Comparison of ENCODE assay signal across 8 mouse cellular contexts in the genomic region with DNA sequence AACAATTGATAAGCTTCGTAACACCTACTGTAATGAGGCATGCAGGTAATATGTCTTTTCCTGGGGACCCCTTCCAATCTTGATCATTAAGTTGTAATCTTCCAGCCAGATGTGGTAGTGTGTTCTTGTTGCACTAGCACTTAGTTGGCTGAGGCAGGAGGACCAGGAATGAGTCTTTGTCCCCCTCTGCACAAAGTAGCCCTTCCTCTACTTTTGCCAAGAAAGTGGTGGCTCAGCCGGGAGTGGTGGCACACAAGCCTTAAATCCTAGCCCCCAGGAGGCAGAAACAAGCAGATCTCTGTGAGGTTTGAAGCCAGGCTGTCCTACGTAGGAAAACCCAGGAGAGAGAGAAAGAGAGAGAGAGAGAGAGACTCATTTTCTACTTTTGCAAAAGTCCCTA. TPM values are rescaled to one million over a fixed set of nuclear protein-coding genes. Genes with fewer than 3 reads are reported as not detected.
A peak's percentile ranks its signal among the peaks of the same experiment; 100 is the strongest.
DNase-seq lines count a peak whose midpoint lies in the region; ATAC-seq lines count a peak whose summit lies in the region.

No protein-coding gene starts in this region.

- intact Hi-C loops in heart, postnatal 14 days (cut with DNase I), result no loop called here

- DNase-seq in heart, postnatal 14 days, result no peak
- peak; percentile 58 for DNase-seq in A20 (ENCODE audit: low read depth, low spot score)
- no peak for DNase-seq in hindbrain, embryonic 10.5 days (ENCODE audit: low spot score)
- DNase-seq in cerebellum, adult 8-10 months, result no peak
- DNase-seq in retina, embryonic 14.5 days (ENCODE audit: low spot score), result no peak
- DNase-seq in c-Kit-positive CD71-positive TER-119-positive erythroid progenitor cells, embryonic 14.5 days (ENCODE audit: low spot score), result no peak

- no peak overlapping the region for H3K4me2 ChIP-seq in heart, embryonic 12.5 days
- no peak overlapping the region for H3K4me2 ChIP-seq in liver, embryonic 16.5 days (ENCODE audit: low read depth, low read length)

- peaks cover 68% of the 10 kb centered on the region for H3K4me1 ChIP-seq in heart, embryonic 12.5 days (replicated peaks)
- H3K4me1 ChIP-seq in hindbrain, embryonic 10.5 days (replicated peaks), result peaks cover 87% of the 10 kb centered on the region
- peaks cover 75% of the 10 kb centered on the region for H3K4me1 ChIP-seq in liver, embryonic 16.5 days (ENCODE audit: control insufficient read depth, low read depth, low read length)

- no peaks in the 10 kb centered on the region for H3K36me3 ChIP-seq in heart, embryonic 12.5 days
- H3K36me3 ChIP-seq in hindbrain, embryonic 10.5 days, result no peaks in the 10 kb centered on the region
- no peaks in the 10 kb centered on the region for H3K36me3 ChIP-seq in liver, embryonic 16.5 days (ENCODE audit: control insufficient read depth, insufficient read depth)

- H3K27me3 ChIP-seq in heart, embryonic 12.5 days (replicated peaks), result no peaks in the 10 kb centered on the region
- H3K27me3 ChIP-seq in hindbrain, embryonic 10.5 days (ENCODE audit: insufficient read depth, poor library complexity, severe bottlenecking), result no peaks in the 10 kb centered on the region
- H3K27me3 ChIP-seq in liver, embryonic 16.5 days (ENCODE audit: control insufficient read depth, insufficient read depth, low read depth, low read length), result peaks cover 46% of the 10 kb centered on the region

- no peaks in the 10 kb centered on the region for H3K9me3 ChIP-seq in heart, embryonic 12.5 days (replicated peaks)
- no peaks in the 10 kb centered on the region for H3K9me3 ChIP-seq in hindbrain, embryonic 10.5 days
- no peaks in the 10 kb centered on the region for H3K9me3 ChIP-seq in liver, embryonic 16.5 days (replicated peaks; ENCODE audit: control insufficient read depth, low read length)

- WGBS in heart, embryonic 12.5 days, result 76% methylated on average over 3 of the region's 3 CpGs
- 41% methylated on average over 3 of the region's 3 CpGs for WGBS in hindbrain, embryonic 10.5 days
- WGBS in liver, embryonic 16.5 days (ENCODE audit: insufficient replicate concordance), result 74% methylated on average over 3 of the region's 3 CpGs

- peak overlapping the region; percentile 99; the same call in 1 of the 2 replicates for H3K27ac ChIP-seq in heart, embryonic 12.5 days (ENCODE audit: poor library complexity, severe bottlenecking)
- peak overlapping the region; percentile 98 for H3K27ac ChIP-seq in hindbrain, embryonic 10.5 days
- H3K27ac ChIP-seq in liver, embryonic 16.5 days (ENCODE audit: low read length), result no peak overlapping the region; the same call in 1 of the 2 replicates

- H3K4me3 ChIP-seq in heart, embryonic 12.5 days, result no peak overlapping the region
- peak overlapping the region; percentile 52 for H3K4me3 ChIP-seq in hindbrain, embryonic 10.5 days
- H3K4me3 ChIP-seq in liver, embryonic 16.5 days (ENCODE audit: low read depth, low read length), result no peak overlapping the region

- no peak for ATAC-seq in heart, embryonic 12.5 days (ENCODE audit: insufficient number of reproducible peaks, low FRiP score)
- ATAC-seq in liver, embryonic 16.5 days (ENCODE audit: low read depth), result no peak

- no peak overlapping the region for H3K9ac ChIP-seq in heart, embryonic 12.5 days
- peak overlapping the region; percentile 86; the same call in 1 of the 2 replicates for H3K9ac ChIP-seq in liver, embryonic 16.5 days (ENCODE audit: low read depth, low read length)

RNA-seq across cellular contexts. Expression of a gene that starts 17.0 kb away (rescaled TPM):
- 37.8 and 40.4 TPM in 2 replicates for polyA plus RNA-seq in heart, embryonic 12.5 days (2016; fragmentation: Nextera tagmentation; extraction: Ambion mirVana)
- total RNA-seq in heart, postnatal 14 days (2021), result 10 to 100 TPM; 37.3 to 47.7 TPM
- 100.0 and 117 TPM in 2 replicates for polyA plus RNA-seq in hindbrain, embryonic 10.5 days (2016; fragmentation: Nextera tagmentation; extraction: Ambion mirVana)
- 107 and 109 TPM in 2 replicates for polyA plus RNA-seq in liver, embryonic 16.5 days (2015; fragmentation: Nextera tagmentation; extraction: Ambion mirVana)

RNA-seq across cellular contexts. Expression of a gene that starts 24.9 kb away (rescaled TPM):
- 15.7 and 17.5 TPM in 2 replicates for polyA plus RNA-seq in heart, embryonic 12.5 days (2016; fragmentation: Nextera tagmentation; extraction: Ambion mirVana)
- total RNA-seq in heart, postnatal 14 days (2021), result 10 to 100 TPM; 13.5 to 17.4 TPM
- 3.6 and 9.8 TPM in 2 replicates for polyA plus RNA-seq in hindbrain, embryonic 10.5 days (2016; fragmentation: Nextera tagmentation; extraction: Ambion mirVana)
- 2.2 and 3.3 TPM in 2 replicates for polyA plus RNA-seq in liver, embryonic 16.5 days (2015; fragmentation: Nextera tagmentation; extraction: Ambion mirVana)

RNA-seq across cellular contexts. Expression of a gene that starts 49.1 kb away (rescaled TPM):
- polyA plus RNA-seq in heart, embryonic 12.5 days (2016; fragmentation: Nextera tagmentation; extraction: Ambion mirVana), result 0.32 and 0.49 TPM in 2 replicates
- not detected for total RNA-seq in heart, postnatal 14 days (2021)
- not detected in 2 replicates for polyA plus RNA-seq in hindbrain, embryonic 10.5 days (2016; fragmentation: Nextera tagmentation; extraction: Ambion mirVana)
- polyA plus RNA-seq in liver, embryonic 16.5 days (2015; fragmentation: Nextera tagmentation; extraction: Ambion mirVana), result 0.19 and 0.20 TPM in 2 replicates
